Mouse (Mus musculus): Measurements from ENCODE around the gene 9430015G10Rik. TPM values are rescaled to one million over a fixed set of nuclear protein-coding genes. Genes with fewer than 3 reads are reported as not detected.
"Not testable (repeated sequence)": the region's sequence is repeated elsewhere in the genome, so short reads cannot be mapped to it uniquely, and the experiment has no call there.

9430015G10Rik gene
- polyA plus RNA-seq, 1 experiment from 2014 or later, result 29.1 TPM

DNA sequence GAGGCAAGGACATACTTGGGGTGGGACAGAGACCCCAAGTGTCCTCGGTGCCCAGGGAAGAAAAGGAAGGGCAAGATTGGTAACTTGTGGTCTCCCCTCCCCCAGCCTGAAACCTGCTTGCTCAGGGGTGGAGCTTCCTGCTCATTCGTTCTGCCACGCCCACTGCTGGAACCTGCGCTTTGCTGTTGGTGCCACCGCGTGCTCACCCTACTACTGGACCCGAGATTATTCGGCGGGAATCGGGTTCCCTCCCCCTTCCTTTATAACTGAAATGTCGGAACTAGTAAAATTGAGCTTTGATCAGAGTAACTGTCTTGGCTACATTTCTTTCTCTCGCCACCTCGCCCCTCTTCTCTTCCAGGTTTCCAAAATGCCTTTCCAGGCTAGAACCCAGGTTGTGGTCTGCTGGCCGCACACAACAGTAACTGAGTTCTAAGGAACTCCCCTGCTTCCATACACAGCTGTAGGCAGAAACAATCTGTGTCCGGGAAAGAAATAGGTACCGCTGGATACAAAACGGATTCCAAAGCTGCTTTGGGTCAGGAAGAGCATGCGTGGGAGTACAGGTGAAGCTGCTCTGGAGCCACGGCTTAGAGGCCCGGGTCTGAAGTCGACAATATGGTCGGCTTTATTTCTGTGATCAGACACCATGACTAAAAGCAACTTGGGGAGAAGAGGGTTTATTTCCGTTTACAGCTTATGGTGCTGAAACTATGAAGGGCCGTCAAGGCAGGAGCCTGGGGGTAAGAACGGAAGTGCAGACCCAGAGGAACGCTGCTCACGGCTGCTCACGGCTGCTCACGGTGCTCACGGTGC, 26.7 kb downstream of the 9430015G10Rik start:
- H3K36me3 ChIP-seq (replicated peaks; ENCODE audit: control insufficient read depth, insufficient read depth), result no peaks in the 10 kb centered on the region
- H3K4me2 ChIP-seq (replicated peaks), result no peak overlapping the region
- no peak overlapping the region for H3K9ac ChIP-seq
- no peaks in the 10 kb centered on the region for H3K4me1 ChIP-seq (replicated peaks; ENCODE audit: control insufficient read depth, insufficient read depth, low read length)
- no peaks in the 10 kb centered on the region for H3K27me3 ChIP-seq (ENCODE audit: control insufficient read depth, insufficient read depth, low read length)
- H3K27ac ChIP-seq, result no peak overlapping the region
- H3K9me3 ChIP-seq (ENCODE audit: control insufficient read depth, low read length), result no peaks in the 10 kb centered on the region
- no peak overlapping the region for H3K4me3 ChIP-seq (replicated peaks; ENCODE audit: low read length)
- DNase-seq (ENCODE audit: low spot score) (no peak), ATAC-seq (ENCODE audit: low FRiP score) (no peak)
- WGBS, result 94% methylated on average over 30 of the region's 30 CpGs

DNA sequence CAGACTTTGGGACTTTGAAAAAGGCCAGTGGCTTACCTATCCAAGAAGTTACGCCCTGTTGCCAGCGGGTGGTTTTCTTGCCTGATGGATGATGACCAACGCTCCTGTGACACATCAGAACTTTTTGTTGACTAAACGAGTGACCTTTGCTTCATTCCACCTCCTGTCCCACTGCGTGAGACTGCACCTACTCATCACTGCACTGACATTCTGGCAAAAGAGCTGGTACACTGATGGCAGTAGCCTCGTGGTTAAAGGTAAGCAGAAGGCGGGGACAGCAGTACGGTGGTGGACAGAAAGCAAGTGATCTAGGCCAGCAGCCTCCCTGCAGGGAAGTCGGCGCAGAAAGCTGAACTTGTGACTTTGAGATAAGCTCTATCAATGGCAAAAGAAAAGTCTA, 41.1 kb downstream of the 9430015G10Rik start:
- not testable (repeated sequence) for DNase-seq (ENCODE audit: low spot score); H3K27me3 ChIP-seq (ENCODE audit: control insufficient read depth, insufficient read depth, low read length); ATAC-seq (ENCODE audit: low FRiP score); H3K4me2 ChIP-seq (replicated peaks); H3K4me1 ChIP-seq (replicated peaks; ENCODE audit: control insufficient read depth, insufficient read depth, low read length); H3K4me3 ChIP-seq (replicated peaks; ENCODE audit: low read length); H3K9ac ChIP-seq; H3K36me3 ChIP-seq (replicated peaks; ENCODE audit: control insufficient read depth, insufficient read depth); H3K9me3 ChIP-seq (ENCODE audit: control insufficient read depth, low read length); H3K27ac ChIP-seq
- 90% methylated on average over 10 of the region's 10 CpGs for WGBS

GRCm38 (mm10) chr4:156154771-156155170, 45.0 kb downstream of the 9430015G10Rik start:
- no peak overlapping the region for H3K4me2 ChIP-seq (replicated peaks)
- peaks cover 9% of the 10 kb centered on the region for H3K9me3 ChIP-seq (ENCODE audit: control insufficient read depth, low read length)
- H3K4me3 ChIP-seq (replicated peaks; ENCODE audit: low read length), result no peak overlapping the region
- H3K27me3 ChIP-seq (ENCODE audit: control insufficient read depth, insufficient read depth, low read length), result no peaks in the 10 kb centered on the region
- no peaks in the 10 kb centered on the region for H3K4me1 ChIP-seq (replicated peaks; ENCODE audit: control insufficient read depth, insufficient read depth, low read length)
- H3K27ac ChIP-seq, result no peak overlapping the region
- DNase-seq (ENCODE audit: low spot score) (no peak), ATAC-seq (ENCODE audit: low FRiP score) (no peak)
- H3K36me3 ChIP-seq (replicated peaks; ENCODE audit: control insufficient read depth, insufficient read depth), result no peaks in the 10 kb centered on the region
- H3K9ac ChIP-seq, result no peak overlapping the region
- 95% methylated on average over 3 of the region's 3 CpGs for WGBS

DNA sequence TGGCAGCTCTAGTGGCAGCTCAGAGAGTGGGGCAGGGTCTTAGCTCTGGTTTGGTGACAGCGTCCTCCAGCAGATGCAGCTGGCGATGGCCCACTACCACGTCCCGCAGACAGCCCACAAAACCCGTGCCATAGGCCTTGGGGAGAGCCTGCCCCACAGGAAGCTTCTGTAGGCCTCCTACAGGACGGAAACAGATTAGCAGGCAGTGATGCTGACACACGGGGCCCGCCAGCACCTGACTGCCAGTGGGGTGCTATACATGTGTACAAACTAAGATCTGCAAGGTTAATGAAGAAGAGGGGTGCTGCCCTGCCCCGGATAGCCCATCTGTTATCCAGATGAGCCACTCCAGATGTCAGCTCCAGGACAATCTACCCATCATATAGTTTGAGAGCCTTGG, 56.7 kb downstream of the 9430015G10Rik start:
- Histone ChIP-seq H3K27ac (no peak overlapping the region), H3K4me1 (replicated peaks; ENCODE audit: control insufficient read depth, insufficient read depth, low read length) (no peaks in the 10 kb centered on the region), H3K27me3 (ENCODE audit: control insufficient read depth, insufficient read depth, low read length) (no peaks in the 10 kb centered on the region), H3K4me2 (replicated peaks) (no peak overlapping the region), H3K36me3 (replicated peaks; ENCODE audit: control insufficient read depth, insufficient read depth) (peaks cover 94% of the 10 kb centered on the region), H3K9me3 (ENCODE audit: control insufficient read depth, low read length) (0 out of 2 replicates have a peak, but pooled peaks cover 8% of the 10 kb centered on the region), H3K4me3 (replicated peaks; ENCODE audit: low read length) (no peak overlapping the region), H3K9ac (no peak overlapping the region)
- DNase-seq (ENCODE audit: low spot score) (no peak), ATAC-seq (ENCODE audit: low FRiP score) (no peak)
- WGBS, result 92% methylated on average over 9 of the region's 9 CpGs

GRCm38 (mm10) chr4:156168611-156169010, 58.8 kb downstream of the 9430015G10Rik start:
- Histone ChIP-seq H3K4me2 (replicated peaks) (no peak overlapping the region), H3K36me3 (replicated peaks; ENCODE audit: control insufficient read depth, insufficient read depth) (peaks cover 98% of the 10 kb centered on the region), H3K27ac (no peak overlapping the region), H3K9ac (no peak overlapping the region), H3K4me1 (replicated peaks; ENCODE audit: control insufficient read depth, insufficient read depth, low read length) (no peaks in the 10 kb centered on the region), H3K27me3 (ENCODE audit: control insufficient read depth, insufficient read depth, low read length) (no peaks in the 10 kb centered on the region), H3K9me3 (ENCODE audit: control insufficient read depth, low read length) (no peaks in the 10 kb centered on the region), H3K4me3 (replicated peaks; ENCODE audit: low read length) (no peak overlapping the region)
- 95% methylated on average over 8 of the region's 8 CpGs for WGBS
- DNase-seq (ENCODE audit: low spot score), result no peak
- no peak for ATAC-seq (ENCODE audit: low FRiP score)

GRCm38 (mm10) chr4:156169129-156169528, 59.3 kb downstream of the 9430015G10Rik start:
- Histone ChIP-seq H3K9ac (no peak overlapping the region), H3K36me3 (replicated peaks; ENCODE audit: control insufficient read depth, insufficient read depth) (peaks cover 98% of the 10 kb centered on the region), H3K27ac (no peak overlapping the region), H3K4me1 (replicated peaks; ENCODE audit: control insufficient read depth, insufficient read depth, low read length) (no peaks in the 10 kb centered on the region), H3K4me3 (replicated peaks; ENCODE audit: low read length) (no peak overlapping the region), H3K27me3 (ENCODE audit: control insufficient read depth, insufficient read depth, low read length) (no peaks in the 10 kb centered on the region), H3K4me2 (replicated peaks) (no peak overlapping the region), H3K9me3 (ENCODE audit: control insufficient read depth, low read length) (no peaks in the 10 kb centered on the region)
- DNase-seq (ENCODE audit: low spot score), result no peak
- ATAC-seq (ENCODE audit: low FRiP score), result no peak
- 95% methylated on average over 10 of the region's 10 CpGs for WGBS

- no peak for DNase-seq (ENCODE audit: low spot score)
- no peaks in the 10 kb centered on the region for H3K9me3 ChIP-seq (ENCODE audit: control insufficient read depth, low read length)
- no peak overlapping the region for H3K9ac ChIP-seq
- no peak overlapping the region for H3K4me3 ChIP-seq (replicated peaks; ENCODE audit: low read length)
- no peak for ATAC-seq (ENCODE audit: low FRiP score)
- H3K4me2 ChIP-seq (replicated peaks), result no peak overlapping the region
- H3K4me1 ChIP-seq (replicated peaks; ENCODE audit: control insufficient read depth, insufficient read depth, low read length), result no peaks in the 10 kb centered on the region
- WGBS, result 96% methylated on average over 11 of the region's 11 CpGs
- H3K36me3 ChIP-seq (replicated peaks; ENCODE audit: control insufficient read depth, insufficient read depth), result peaks cover 100% of the 10 kb centered on the region
- no peaks in the 10 kb centered on the region for H3K27me3 ChIP-seq (ENCODE audit: control insufficient read depth, insufficient read depth, low read length)
- no peak overlapping the region for H3K27ac ChIP-seq
Measured at GRCm38 (mm10) chr4:156171828-156172227, 62.0 kb downstream of the 9430015G10Rik start.

Other genes starting within 250 kb of the 9430015G10Rik start
- gene Tas1r3, start 246.6 kb upstream of the 9430015G10Rik start, polyA plus RNA-seq (2014; fragmentation: Nextera tagmentation; extraction: Ambion mirVana), result 0.40 and 0.41 TPM in 2 replicates
- gene Cptp, start 240.5 kb upstream of the 9430015G10Rik start, polyA plus RNA-seq (2014; fragmentation: Nextera tagmentation; extraction: Ambion mirVana), result 33.5 TPM in 2 replicates
- gene Ints11, start 240.4 kb upstream of the 9430015G10Rik start, polyA plus RNA-seq (2014; fragmentation: Nextera tagmentation; extraction: Ambion mirVana), result 69.6 and 71.4 TPM in 2 replicates
- gene Pusl1, start 218.2 kb upstream of the 9430015G10Rik start, polyA plus RNA-seq (2014; fragmentation: Nextera tagmentation; extraction: Ambion mirVana), result 51.8 and 53.8 TPM in 2 replicates
- 71.8 and 73.5 TPM in 2 replicates for gene Acap3, start 218.2 kb upstream of the 9430015G10Rik start, polyA plus RNA-seq (2014; fragmentation: Nextera tagmentation; extraction: Ambion mirVana)
- 120 and 125 TPM in 2 replicates for gene Ube2j2, start 166.2 kb upstream of the 9430015G10Rik start, polyA plus RNA-seq (2014; fragmentation: Nextera tagmentation; extraction: Ambion mirVana)
- 11.2 and 13.5 TPM in 2 replicates for gene C1qtnf12, start 147.7 kb upstream of the 9430015G10Rik start, polyA plus RNA-seq (2014; fragmentation: Nextera tagmentation; extraction: Ambion mirVana)
- gene B3galt6, start 117.3 kb upstream of the 9430015G10Rik start, polyA plus RNA-seq (2014; fragmentation: Nextera tagmentation; extraction: Ambion mirVana), result 38.4 and 38.8 TPM in 2 replicates
- 112 and 114 TPM in 2 replicates for gene Sdf4, start 117.1 kb upstream of the 9430015G10Rik start, polyA plus RNA-seq (2014; fragmentation: Nextera tagmentation; extraction: Ambion mirVana)
- 0.79 TPM in 1 of 2 replicates, not detected in the other for gene Tnfrsf4, start 96.1 kb upstream of the 9430015G10Rik start, polyA plus RNA-seq (2014; fragmentation: Nextera tagmentation; extraction: Ambion mirVana)
- 1.9 and 2.3 TPM in 2 replicates for gene Tnfrsf18, start 83.8 kb upstream of the 9430015G10Rik start, polyA plus RNA-seq (2014; fragmentation: Nextera tagmentation; extraction: Ambion mirVana)
- 0.11 TPM in 1 of 2 replicates, not detected in the other for gene Ttll10, start 50.6 kb upstream of the 9430015G10Rik start, polyA plus RNA-seq (2014; fragmentation: Nextera tagmentation; extraction: Ambion mirVana)
- gene Rnf223, start 20.5 kb downstream of the 9430015G10Rik start, polyA plus RNA-seq (2014; fragmentation: Nextera tagmentation; extraction: Ambion mirVana), result 0.59 and 0.81 TPM in 2 replicates
- gene Agrn, start 87.5 kb downstream of the 9430015G10Rik start, polyA plus RNA-seq (2014; fragmentation: Nextera tagmentation; extraction: Ambion mirVana), result 121 and 127 TPM in 2 replicates
- gene Isg15, start 90.8 kb downstream of the 9430015G10Rik start, polyA plus RNA-seq (2014; fragmentation: Nextera tagmentation; extraction: Ambion mirVana), result 0.87 and 0.90 TPM in 2 replicates
- 0.68 and 1.2 TPM in 2 replicates for gene AW011738, start 93.3 kb downstream of the 9430015G10Rik start, polyA plus RNA-seq (2014; fragmentation: Nextera tagmentation; extraction: Ambion mirVana)
- gene Perm1, start 105.9 kb downstream of the 9430015G10Rik start, polyA plus RNA-seq (2014; fragmentation: Nextera tagmentation; extraction: Ambion mirVana), result 1.9 and 2.2 TPM in 2 replicates
- 28.6 and 28.7 TPM in 2 replicates for gene Plekhn1, start 124.9 kb downstream of the 9430015G10Rik start, polyA plus RNA-seq (2014; fragmentation: Nextera tagmentation; extraction: Ambion mirVana)
- 47.9 and 49.5 TPM in 2 replicates for gene Noc2l, start 126.0 kb downstream of the 9430015G10Rik start, polyA plus RNA-seq (2014; fragmentation: Nextera tagmentation; extraction: Ambion mirVana)
- gene Samd11, start 145.7 kb downstream of the 9430015G10Rik start, polyA plus RNA-seq (2014; fragmentation: Nextera tagmentation; extraction: Ambion mirVana), result 1.8 and 2.2 TPM in 2 replicates
- not detected in 2 replicates for gene Vmn2r-ps159, start 221.1 kb downstream of the 9430015G10Rik start, polyA plus RNA-seq (2014; fragmentation: Nextera tagmentation; extraction: Ambion mirVana)